12 mouse cellular contexts compared by ENCODE assay signal in genomic region chr1:64978321-64978799, GRCm38 (mm10). TPM values are rescaled to one million over a fixed set of nuclear protein-coding genes. Genes with fewer than 3 reads are reported as not detected.
DNase-seq lines count a peak whose midpoint lies in the region; ATAC-seq and TF ChIP-seq lines count a peak whose summit lies in the region.
"Had no signal": no experiment of that assay in that cellular context is flagged by ENCODE, and none has a peak within 500 bp of the region (broad histone marks: within the 10 kb centered on the region; RNA-seq: fewer than 3 reads in every experiment).

No protein-coding gene starts in this region.

- H3K4me1 ChIP-seq in heart, embryonic 10.5 days = no peaks in the 10 kb centered on the region
- peaks cover 4% of the 10 kb centered on the region for H3K4me1 ChIP-seq in neural tube, embryonic 15.5 days

- no peak overlapping the region for H3K4me3 ChIP-seq in heart, embryonic 10.5 days
- no peak overlapping the region for H3K4me3 ChIP-seq in layer of hippocampus, adult 2 months
- no peak overlapping the region for H3K4me3 ChIP-seq in neural tube, embryonic 15.5 days (replicated peaks)
- H3K4me3 ChIP-seq: gastrocnemius, adult 2 months had no signal

- H3K36me3 ChIP-seq in heart, embryonic 10.5 days = no peaks in the 10 kb centered on the region
- H3K36me3 ChIP-seq in neural tube, embryonic 15.5 days = no peaks in the 10 kb centered on the region

- peak; percentile 74 for DNase-seq in heart, adult 11 months
- DNase-seq in heart, embryonic 10.5 days (ENCODE audit: low spot score) = no peak
- DNase-seq in embryo, embryonic 10.5 days (ENCODE audit: low spot score) = peak; percentile 50
- DNase-seq in layer of hippocampus, adult 2 months (ENCODE audit: low spot score in 2 of 2) = peak; percentile 7 to 16
- no peak for DNase-seq in thymus, postnatal 10 days (ENCODE audit: low spot score in 2 of 2)
- no peak for DNase-seq in cerebellum, postnatal 4 days (ENCODE audit: low spot score in 2 of 2)
- DNase-seq: cerebellum, postnatal 10 days; gastrocnemius, adult 2 months had no signal

- 83% methylated on average over 7 of the region's 7 CpGs for WGBS in heart, embryonic 10.5 days
- WGBS in neural tube, embryonic 15.5 days = 50% methylated on average over 7 of the region's 7 CpGs

- TF ChIP-seq CTCF in layer of hippocampus, adult 2 months (conservative IDR thresholded peaks at IDR 0.05) = no peak

- no peak overlapping the region for H3K4me2 ChIP-seq in neural tube, embryonic 15.5 days

- no peaks in the 10 kb centered on the region for H3K27me3 ChIP-seq in heart, embryonic 10.5 days (ENCODE audit: insufficient read depth, poor library complexity, severe bottlenecking)
- no peaks in the 10 kb centered on the region for H3K27me3 ChIP-seq in neural tube, embryonic 15.5 days (replicated peaks)

- H3K27ac ChIP-seq in heart, embryonic 10.5 days = no peak overlapping the region
- H3K27ac ChIP-seq in layer of hippocampus, adult 2 months = peak overlapping the region; percentile 83
- H3K27ac ChIP-seq in neural tube, embryonic 15.5 days (replicated peaks) = no peak overlapping the region
- H3K27ac ChIP-seq: gastrocnemius, adult 2 months; liver, embryonic 14.5 days had no signal

- no peak overlapping the region for H3K9ac ChIP-seq in neural tube, embryonic 15.5 days (replicated peaks)
- H3K9ac ChIP-seq: liver, embryonic 14.5 days had no signal

- H3K9me3 ChIP-seq in heart, embryonic 10.5 days = no peaks in the 10 kb centered on the region
- H3K9me3 ChIP-seq in neural tube, embryonic 15.5 days (replicated peaks) = no peaks in the 10 kb centered on the region

- ATAC-seq in neural tube, embryonic 15.5 days (ENCODE audit: low FRiP score) = peak; percentile 47; the same call in 1 of the 2 replicates
- ATAC-seq in cerebellum, adult (ENCODE audit: insufficient number of reproducible peaks, low FRiP score, low TSS enrichment) = no peak

RNA-seq across cellular contexts. Expression of gene Plekhm3, which starts 21.7 kb away (rescaled TPM):
- 9.3 TPM in 2 replicates for polyA plus RNA-seq in heart, embryonic 10.5 days (2016; fragmentation: Nextera tagmentation; extraction: Ambion mirVana)
- total RNA-seq in layer of hippocampus, adult 2 months (2021) = 10 to 100 TPM; 35.6 to 36.0 TPM
- polyA plus RNA-seq in neural tube, embryonic 15.5 days (2015; fragmentation: Nextera tagmentation; extraction: Ambion mirVana) = 10.8 and 12.0 TPM in 2 replicates

RNA-seq across cellular contexts. Expression of gene Akr1cl, which starts 54.2 kb away (rescaled TPM):
- 0.78 and 0.94 TPM in 2 replicates for polyA plus RNA-seq in heart, embryonic 10.5 days (2016; fragmentation: Nextera tagmentation; extraction: Ambion mirVana)
- not detected for total RNA-seq in layer of hippocampus, adult 2 months (2021)
- polyA plus RNA-seq in neural tube, embryonic 15.5 days (2015; fragmentation: Nextera tagmentation; extraction: Ambion mirVana) = 0.38 TPM in 1 of 2 replicates, not detected in the other
- total RNA-seq: gastrocnemius, adult 2 months had no signal
- polyA plus RNA-seq: urinary bladder, adult 2 months had no signal

Comparison
In these comparisons a context has a peak if more than half of its experiments do, and no peak if none do; other contexts are left out.
1. DNase-seq: peak in heart, adult 11 months (single experiment), embryo, embryonic 10.5 days (single experiment) and layer of hippocampus, adult 2 months (2 of 2); none in heart, embryonic 10.5 days (single experiment), thymus, postnatal 10 days (0 of 2) and cerebellum, postnatal 4 days (0 of 2).